Mouse (Mus musculus): ENCODE measurements around the gene Vps37b.

DNA sequence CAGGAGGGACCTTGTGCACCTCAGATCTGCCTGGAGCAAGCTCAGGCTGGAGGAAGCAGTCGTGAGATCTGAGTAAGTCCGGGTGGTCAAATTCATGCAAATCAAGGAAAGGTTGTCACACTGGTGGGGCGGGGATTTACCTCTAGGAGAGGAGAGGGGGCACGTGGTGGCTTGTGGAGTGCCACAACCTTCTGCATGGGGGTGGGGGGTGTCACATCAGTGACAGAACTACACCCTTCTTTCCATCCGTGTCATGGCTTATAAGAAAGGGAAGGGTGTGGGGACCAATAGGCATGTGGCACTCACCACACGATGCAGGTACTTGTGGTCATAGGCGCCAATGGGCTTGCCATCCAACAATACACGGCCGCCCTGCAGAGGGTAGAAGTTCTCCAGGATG lies 43.6 kb upstream of the Vps37b start:
- no peak for TF ChIP-seq CTCF (conservative IDR thresholded peaks at IDR 0.05; ENCODE audit: insufficient read depth, insufficient read length, low read depth, low read length)
- no peak for TF ChIP-seq POLR2A (IDR thresholded peaks at IDR 0.05; ENCODE audit: low read depth, low read length)

All from kidney, adult 2 months (tissue).